Mouse (Mus musculus) erythroblast, embryonic 14.5 days (primary cell): ENCODE data around the gene Macrod1. TPM values are rescaled to one million over a fixed set of nuclear protein-coding genes. Genes with fewer than 3 reads are reported as not detected.

ENCODE experiments used
- H3K27me3 ChIP-seq: 2 replicates; pipeline ENCODE4 v1.6.1; 2012; ENCODE audit warnings: inconsistent platforms; ENCODE audit not compliant: control insufficient read depth
- H3K36me3 ChIP-seq: 2 replicates; pipeline ENCODE4 v1.6.1; 2012; ENCODE audit warnings: mild to moderate bottlenecking, inconsistent platforms; ENCODE audit not compliant: control insufficient read depth
- H3K4me1 ChIP-seq: 2 replicates; pipeline ENCODE4 v1.6.1; 2012; ENCODE audit warnings: inconsistent platforms; ENCODE audit not compliant: control insufficient read depth
- H3K4me3 ChIP-seq: replicated peaks from 2 replicates; pipeline ENCODE3; 2012; ENCODE audit warnings: moderate library complexity, mild to moderate bottlenecking, inconsistent platforms
- H3K9me3 ChIP-seq: 2 replicates; pipeline ENCODE4 v1.6.1; 2012; ENCODE audit warnings: low read length, inconsistent platforms, mixed read lengths; ENCODE audit not compliant: control insufficient read depth
- GATA1 ChIP-seq: IDR thresholded peaks from 2 replicates; pipeline ENCODE4 v1.6.1; 2012; ENCODE audit warnings: low read length, inconsistent platforms, mixed read lengths
- TAL1 ChIP-seq: IDR thresholded peaks from 3 replicates; pipeline ENCODE4 v1.6.1; 2012; ENCODE audit warnings: low read length, inconsistent platforms, mixed read lengths
- polyA plus RNA-seq: library from polyadenylated mRNA; stranded (reverse); fragments of >175 nt; gene quantifications from 2 replicates; pipeline ENCODE4 v1.2.3, GENCODE M21; 2012

Macrod1 gene
- polyA plus RNA-seq, 1 experiment, result 2.0 TPM

GRCm38 (mm10) chr19:7177804-7178511, 121.3 kb downstream of the Macrod1 start:
- H3K9me3 ChIP-seq, result no peaks in the 10 kb centered on the region
- H3K4me3 ChIP-seq, result no peak overlapping the region
- H3K4me1 ChIP-seq, result peaks cover 5% of the 10 kb centered on the region
- peaks cover 37% of the 10 kb centered on the region for H3K27me3 ChIP-seq
- TF ChIP-seq TAL1 (no peak), GATA1 (no peak)
- H3K36me3 ChIP-seq, result no peaks in the 10 kb centered on the region

GRCm38 (mm10) chr19:7178841-7179452, 122.3 kb downstream of the Macrod1 start:
- peaks cover 5% of the 10 kb centered on the region for H3K4me1 ChIP-seq
- no peaks in the 10 kb centered on the region for H3K36me3 ChIP-seq
- peaks cover 44% of the 10 kb centered on the region for H3K27me3 ChIP-seq
- no peaks in the 10 kb centered on the region for H3K9me3 ChIP-seq
- H3K4me3 ChIP-seq, result no peak overlapping the region
- TF ChIP-seq GATA1 (no peak), TAL1 (no peak)

- no peak for TF ChIP-seq GATA1
- TF ChIP-seq TAL1, result no peak
- Histone ChIP-seq H3K4me1 (peaks cover 5% of the 10 kb centered on the region), H3K4me3 (no peak overlapping the region), H3K27me3 (peaks cover 55% of the 10 kb centered on the region), H3K9me3 (no peaks in the 10 kb centered on the region), H3K36me3 (no peaks in the 10 kb centered on the region)
These were observed 124.3 kb downstream of the Macrod1 start for GRCm38 (mm10) chr19:7180756-7181405.

- Histone ChIP-seq H3K4me1 (peaks cover 5% of the 10 kb centered on the region), H3K36me3 (no peaks in the 10 kb centered on the region), H3K4me3 (no peak overlapping the region), H3K9me3 (no peaks in the 10 kb centered on the region), H3K27me3 (peaks cover 61% of the 10 kb centered on the region)
- TF ChIP-seq GATA1 (no peak), TAL1 (no peak)
These were observed 124.9 kb downstream of the Macrod1 start for GRCm38 (mm10) chr19:7181496-7181895.

GRCm38 (mm10) chr19:7182273-7182949, 125.8 kb downstream of the Macrod1 start:
- no peak for TF ChIP-seq TAL1
- TF ChIP-seq GATA1, result no peak
- Histone ChIP-seq H3K27me3 (peaks cover 67% of the 10 kb centered on the region), H3K9me3 (no peaks in the 10 kb centered on the region), H3K36me3 (no peaks in the 10 kb centered on the region), H3K4me1 (peaks cover 7% of the 10 kb centered on the region), H3K4me3 (no peak overlapping the region)

- no peak overlapping the region for H3K4me3 ChIP-seq
- peaks cover 10% of the 10 kb centered on the region for H3K4me1 ChIP-seq
- H3K27me3 ChIP-seq, result peaks cover 65% of the 10 kb centered on the region
- TF ChIP-seq GATA1 (no peak), TAL1 (no peak)
- H3K9me3 ChIP-seq, result no peaks in the 10 kb centered on the region
- H3K36me3 ChIP-seq, result no peaks in the 10 kb centered on the region
These were observed 126.8 kb downstream of the Macrod1 start for GRCm38 (mm10) chr19:7183419-7183818.

- Histone ChIP-seq H3K4me3 (no peak overlapping the region), H3K27me3 (peaks cover 57% of the 10 kb centered on the region)
These were observed 128.4 kb downstream of the Macrod1 start for GRCm38 (mm10) chr19:7185059-7185458.

GRCm38 (mm10) chr19:7185715-7186291, 129.2 kb downstream of the Macrod1 start:
- H3K4me1 ChIP-seq, result peaks cover 10% of the 10 kb centered on the region
- H3K27me3 ChIP-seq, result peaks cover 54% of the 10 kb centered on the region
- no peak overlapping the region for H3K4me3 ChIP-seq
- H3K36me3 ChIP-seq, result no peaks in the 10 kb centered on the region
- no peak for TF ChIP-seq TAL1
- no peak for TF ChIP-seq GATA1
- H3K9me3 ChIP-seq, result no peaks in the 10 kb centered on the region

More at GRCm38 (mm10) chr19:7185059-7185458, 128.4 kb downstream of the Macrod1 start:
- Histone ChIP-seq H3K36me3 (no peaks in the 10 kb centered on the region), H3K9me3 (no peaks in the 10 kb centered on the region), H3K4me1 (peaks cover 10% of the 10 kb centered on the region)
- no peak for TF ChIP-seq TAL1
- TF ChIP-seq GATA1, result no peak
